Mouse (Mus musculus): Measurements from ENCODE around the gene 4930550L24Rik.

Gene 4930550L24Rik

DNA sequence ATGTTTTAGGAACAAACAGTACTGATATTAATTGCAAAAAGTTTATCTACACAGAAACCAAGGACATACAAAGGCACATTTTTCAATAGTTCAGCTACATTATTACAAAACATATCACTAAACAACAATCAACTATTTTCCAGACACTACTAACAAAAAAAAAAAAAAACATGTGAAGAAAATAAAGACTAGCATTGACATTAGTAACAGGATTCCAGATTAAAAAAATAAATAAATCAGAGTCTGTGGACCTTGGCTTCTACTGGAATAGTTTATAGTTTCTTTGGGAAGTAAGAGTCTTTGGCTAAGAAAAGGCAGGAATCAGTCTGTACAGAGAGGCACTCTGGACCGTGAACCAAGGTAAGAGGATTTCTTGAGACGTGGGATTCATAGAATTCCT is at the start of gene 4930550L24Rik:
4930550L24Rik (plus strand) TSS at position 301 of the 400 bp plus-strand sequence.
- no peak for DNase-seq (ENCODE audit: low spot score)

DNA sequence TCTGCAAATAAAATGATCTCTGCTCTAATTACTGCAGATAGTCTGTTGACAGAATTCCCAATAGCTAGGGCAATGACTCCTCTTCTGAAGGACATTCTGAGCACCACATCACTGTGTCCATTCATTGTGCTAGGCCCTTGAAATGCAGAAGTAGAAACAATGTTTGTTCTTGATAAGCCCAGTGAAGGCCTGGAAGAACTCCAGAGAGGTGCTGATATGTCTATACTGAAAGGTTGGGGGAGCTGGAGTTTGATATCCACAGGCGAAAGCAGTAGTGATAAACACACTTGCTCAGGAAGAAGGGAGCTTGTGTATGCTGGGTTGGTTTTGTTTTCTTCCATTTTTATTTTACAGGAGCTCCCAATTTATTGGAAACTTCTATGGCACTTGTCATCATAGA is 8.4 kb upstream of the 4930550L24Rik start:
- no peak for DNase-seq (ENCODE audit: low spot score)

DNA sequence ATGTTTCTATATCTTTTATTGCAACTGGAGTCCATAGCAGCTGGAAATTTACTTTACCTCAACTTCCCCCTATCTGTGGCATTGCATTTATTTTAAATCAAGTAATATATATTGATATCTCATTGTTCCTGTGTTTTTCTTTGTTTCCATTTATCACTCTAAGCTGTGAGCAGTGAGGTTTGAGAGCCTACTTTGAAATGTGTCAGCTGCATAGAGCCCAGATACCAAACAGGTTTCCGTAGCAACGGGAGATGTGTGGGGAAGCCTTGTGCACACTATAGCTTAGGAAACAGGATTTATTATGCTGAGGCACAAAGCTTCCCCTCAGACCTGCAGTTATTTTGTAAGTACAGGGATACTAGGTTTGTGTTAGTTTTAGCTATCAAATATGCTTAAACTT is 58.8 kb downstream of the 4930550L24Rik start:
- DNase-seq (ENCODE audit: low spot score): no peak

Data from urinary bladder, postnatal 25 days (tissue).